Mouse (Mus musculus) Patski (cell line): ENCODE data around the gene Nyap1. TPM values are rescaled to one million over a fixed set of nuclear protein-coding genes. Genes with fewer than 3 reads are reported as not detected.
"Not testable (repeated sequence)": the region's sequence is repeated elsewhere in the genome, so short reads cannot be mapped to it uniquely, and the experiment has no call there.

Experiments
- ATAC-seq: fragments of 100-300 bp; one replicate; pipeline ENCODE4 v1.8.0; 2021
- CTCF ChIA-PET: fragments of 350-600 bp; sonication (Branson Sonifier 250); formaldehyde crosslinking; loops from one replicate; lab custom pipeline; 2022; ENCODE audit warnings: inconsistent platforms; lab: Charles Lee
- POLR2A ChIA-PET: fragments of 350-600 bp; sonication (Branson Sonifier 250); formaldehyde crosslinking; loops from one replicate; lab custom pipeline; 2022; ENCODE audit warnings: antibody characterized with exemption, inconsistent platforms; lab: Charles Lee
- DNase-seq: peaks from one replicate; pipeline ENCODE4 v3.0.0-alpha.2; 2011; ENCODE audit warnings: low read depth, low spot score
- H3K27me3 ChIP-seq: fragments of 371-371 bp; one replicate; pipeline ENCODE4 v1.5.1; 2021
- CTCF ChIP-seq: fragments of 100-300 bp; IDR thresholded peaks from one replicate; pipeline ENCODE4 v1.5.1; 2021
- in situ Hi-C: fragments of 300-500 bp; cut with MboI; formaldehyde crosslinking; loops from 3 replicates; pipeline ENCODE4 v1.11.1; 2018; ENCODE audit warnings: low pct_unique_long_range_greater_than_20kb, mixed read lengths
- polyA plus RNA-seq: library from polyadenylated mRNA; unstranded; gene quantifications from one replicate; pipeline ENCODE4 v1.2.3, GENCODE M21; 2021

The Nyap1 gene
- polyA plus RNA-seq, 1 experiment from 2014 or later: 13.4 TPM

- in situ Hi-C loops: no loop called here
- H3K27me3 ChIP-seq: no peaks in the 10 kb centered on the region
- DNase-seq (no peak), ATAC-seq (no peak)
- ChIA-PET POLR2A (interaction anchor here (0.6 to 0.7 kb wide), 2 partner anchors 31 to 465 kb away, joined by 3 to 5 read pairs; no protein-coding TSS in a partner anchor), CTCF (interaction anchor here (1.0 kb wide), 1 partner anchor 9 kb away, joined by 3 read pairs; no protein-coding TSS in a partner anchor)
- TF ChIP-seq CTCF: no peak
These were observed 3.9 kb downstream of the Nyap1 start for GRCm38 (mm10) chr5:137737400-137737940.

- POLR2A ChIA-PET: no interaction called here
- CTCF ChIA-PET: interaction anchor here (2.2 kb wide), 1 partner anchor 77 kb away, joined by 6 read pairs; no protein-coding TSS in a partner anchor
- H3K27me3 ChIP-seq: no peaks in the 10 kb centered on the region
- DNase-seq (no peak), ATAC-seq (no peak)
- in situ Hi-C loops: loop anchor here (5.0 kb wide), 1 partner anchor 37 kb away; no protein-coding TSS in a partner anchor
- TF ChIP-seq CTCF: no peak
These were observed 6.9 kb downstream of the Nyap1 start for GRCm38 (mm10) chr5:137734289-137735061.

GRCm38 (mm10) chr5:137733638-137734288 is 7.6 kb downstream of the Nyap1 start:
- no peak for DNase-seq
- ChIA-PET CTCF (interaction anchor here (2.2 kb wide), 1 partner anchor 77 kb away, joined by 6 read pairs; no protein-coding TSS in a partner anchor), POLR2A (no interaction called here)
- in situ Hi-C loops: loop anchor here (5.0 kb wide), 1 partner anchor 36 kb away; no protein-coding TSS in a partner anchor
- no peak for TF ChIP-seq CTCF
- no peaks in the 10 kb centered on the region for H3K27me3 ChIP-seq
- ATAC-seq: no peak

- peaks cover 3% of the 10 kb centered on the region for H3K27me3 ChIP-seq
- DNase-seq (no peak), ATAC-seq (no peak)
- ChIA-PET POLR2A (no interaction called here), CTCF (no interaction called here)
- in situ Hi-C loops: no loop called here
- no peak for TF ChIP-seq CTCF
These were observed 14.6 kb downstream of the Nyap1 start for GRCm38 (mm10) chr5:137726767-137727166.

GRCm38 (mm10) chr5:137723840-137724239 is 17.6 kb downstream of the Nyap1 start:
- POLR2A ChIA-PET: no interaction called here
- in situ Hi-C loops: no loop called here

GRCm38 (mm10) chr5:137720558-137721164 is 20.7 kb downstream of the Nyap1 start:
- CTCF ChIA-PET, in situ Hi-C loops, POLR2A ChIA-PET, H3K27me3 ChIP-seq, DNase-seq, ATAC-seq: not testable (repeated sequence)

More at GRCm38 (mm10) chr5:137723840-137724239, 17.6 kb downstream of the Nyap1 start:
- DNase-seq: no peak
- TF ChIP-seq CTCF: no peak
- CTCF ChIA-PET: no interaction called here
- peaks cover 3% of the 10 kb centered on the region for H3K27me3 ChIP-seq
- ATAC-seq: no peak

GRCm38 (mm10) chr5:137719088-137719487 is 22.3 kb downstream of the Nyap1 start:
- in situ Hi-C loops: no loop called here
- DNase-seq (no peak), ATAC-seq (no peak)
- no peaks in the 10 kb centered on the region for H3K27me3 ChIP-seq
- ChIA-PET POLR2A (interaction anchor here (0.5 kb wide), 1 partner anchor 21 kb away, joined by 4 read pairs; no protein-coding TSS in a partner anchor), CTCF (interaction anchor here (1.2 to 1.8 kb wide), 3 partner anchors 11 to 62 kb away, joined by 3 to 4 read pairs (median 3); no protein-coding TSS in a partner anchor)
- no peak for TF ChIP-seq CTCF

- ATAC-seq: no peak
- POLR2A ChIA-PET: no interaction called here
- in situ Hi-C loops: no loop called here
- DNase-seq: no peak
- CTCF ChIA-PET: interaction anchor here (1.2 to 1.8 kb wide), 5 partner anchors 11 to 61 kb away, joined by 3 to 4 read pairs (median 3); no protein-coding TSS in a partner anchor
- H3K27me3 ChIP-seq: no peaks in the 10 kb centered on the region
- TF ChIP-seq CTCF: no peak
These were observed 23.2 kb downstream of the Nyap1 start for GRCm38 (mm10) chr5:137718020-137718790.

GRCm38 (mm10) chr5:137715685-137716084 is 25.7 kb downstream of the Nyap1 start:
- in situ Hi-C loops: no loop called here
- no peaks in the 10 kb centered on the region for H3K27me3 ChIP-seq
- no peak for TF ChIP-seq CTCF
- ChIA-PET POLR2A (no interaction called here), CTCF (interaction anchor here (1.0 to 1.3 kb wide), 2 partner anchors 23 to 58 kb away, joined by 3 to 4 read pairs; no protein-coding TSS in a partner anchor)
- no peak for DNase-seq
- ATAC-seq: no peak
